Mouse (Mus musculus) left cerebral cortex, adult 2 months (tissue): Measurements from ENCODE around the gene Dnah2. TPM values are rescaled to one million over a fixed set of nuclear protein-coding genes. Genes with fewer than 3 reads are reported as not detected.
A peak's percentile ranks its signal among the peaks of the same experiment; 100 is the strongest.

Experiments used
- DNase-seq, 2 experiments: peaks; one replicate each; pipeline ENCODE4 v3.0.0; 2021 to 2022; ENCODE audit warnings: low spot score in 2 of 2, mixed read lengths in 1 of 2; ENCODE audit errors: extremely low spot score in 1 of 2
- H3K27ac ChIP-seq: fragments of 200-600 bp; 2 replicates; pipeline ENCODE4 v1.8.1; 2022
- H3K4me3 ChIP-seq: fragments of 200-600 bp; 2 replicates; pipeline ENCODE4 v1.8.1; 2022
- CTCF ChIP-seq: fragments of 200-600 bp; IDR thresholded peaks from 2 replicates; pipeline ENCODE4 v1.8.1; 2022; ENCODE audit warnings: antibody characterized with exemption, mild to moderate bottlenecking, moderate library complexity
- intact Hi-C: fragments of 180-260 bp; cut with DNase I; formaldehyde crosslinking; loops from one replicate; pipeline ENCODE4 v1.15.1; 2025
- microRNA-seq, 2 experiments: library from miRNA; unstranded; fragments of <30 nt; microRNA quantifications; one replicate each; pipeline ENCODE4 v1.2.0; 2021
- total RNA-seq, 2 experiments: library from RNA; stranded (reverse); gene quantifications; 2 replicates each; pipeline ENCODE4 v1.2.3; 2021

Dnah2 gene
- total RNA-seq, 2 experiments from 2014 or later: 2.7 to 3.7 TPM

GRCm38 (mm10) chr11:69372056-69372779 lies 176.7 kb downstream of the Dnah2 start:
- TF ChIP-seq CTCF: no peak
- H3K27ac ChIP-seq: peak overlapping the region; percentile 48
- no peak overlapping the region for H3K4me3 ChIP-seq
- peak; percentile 44 to 62 for DNase-seq
- intact Hi-C loops: no loop called here

- Histone ChIP-seq H3K27ac (peak overlapping the region; percentile 25), H3K4me3 (no peak overlapping the region)
- intact Hi-C loops: no loop called here
- DNase-seq: peak in 1 of 2 experiments; percentile 24
- TF ChIP-seq CTCF: no peak
Measured at GRCm38 (mm10) chr11:69371601-69372000, 177.3 kb downstream of the Dnah2 start.

DNA sequence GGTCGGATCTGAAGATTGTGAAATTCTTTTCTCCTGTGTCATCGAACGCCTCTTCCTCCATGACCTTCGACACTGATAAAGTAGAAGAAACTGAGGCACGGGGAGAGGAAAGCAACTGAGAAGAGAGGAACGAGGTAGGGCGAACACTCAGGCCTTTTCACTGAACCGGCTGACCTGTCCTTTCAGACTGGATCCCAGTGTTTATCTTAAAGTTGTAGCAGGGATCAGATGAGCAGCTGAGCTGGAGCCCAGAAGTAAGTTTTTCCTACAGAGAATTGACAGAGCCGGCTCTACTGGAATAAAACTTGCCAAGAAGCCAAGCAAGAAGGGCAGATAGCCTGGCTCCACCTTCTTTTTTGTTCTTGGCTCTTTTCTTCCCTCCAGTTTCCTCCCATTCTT lies 178.1 kb downstream of the Dnah2 start:
- H3K4me3 ChIP-seq: no peak overlapping the region
- H3K27ac ChIP-seq: peak overlapping the region; percentile 25; the same call in 1 of the 2 replicates
- intact Hi-C loops: no loop called here

More for the DNA sequence above, 178.1 kb downstream of the Dnah2 start:
- DNase-seq: no peak
- no peak for TF ChIP-seq CTCF

Small RNAs within 50 kb of the gene (microRNA-seq; reads per million reads assigned to microRNA genes)
- gene Gm27493: 0 reads per million in 2 experiments

Other genes with a start within 250 kb of the Dnah2 start
- 10 to 100 TPM; 19.2 to 27.1 TPM for gene Cntrob, start 225.3 kb downstream of the Dnah2 start, total RNA-seq
- 10 to 100 TPM; 58.8 to 60.1 TPM for gene Trappc1, start 225.1 kb downstream of the Dnah2 start, total RNA-seq
- gene Kcnab3, start 222.9 kb downstream of the Dnah2 start, total RNA-seq: 10 to 100 TPM; 95.5 to 95.8 TPM
- 100 to 1,000 TPM; 170 to 181 TPM for gene Rnf227, start 208.6 kb downstream of the Dnah2 start, total RNA-seq
- 100 to 1,000 TPM; 406 to 416 TPM for gene Chd3, start 179.7 kb downstream of the Dnah2 start, total RNA-seq
- gene Naa38, start 153.6 kb downstream of the Dnah2 start, total RNA-seq: 100 to 1,000 TPM in 1 of 2 experiments, 10 to 100 TPM in 1; 94.0 to 113 TPM
- gene Cyb5d1, start 153.5 kb downstream of the Dnah2 start, total RNA-seq: 10 to 100 TPM; 40.7 to 45.6 TPM
- gene Tmem88, start 150.9 kb downstream of the Dnah2 start, total RNA-seq: 1 to 10 TPM; 2.9 to 3.8 TPM
- gene Kdm6b, start 135.4 kb downstream of the Dnah2 start, total RNA-seq: 10 to 100 TPM; 31.1 to 45.3 TPM
- 10 to 100 TPM; 46.6 to 63.0 TPM for gene Efnb3, start 11.1 kb upstream of the Dnah2 start, total RNA-seq
- 10 to 100 TPM in 1 of 2 experiments, 1 to 10 TPM in 1; 7.6 to 10.5 TPM for gene Wrap53, start 31.1 kb upstream of the Dnah2 start, total RNA-seq
- 10 to 100 TPM; 23.7 TPM for gene Trp53, start 31.2 kb upstream of the Dnah2 start, total RNA-seq
- gene Atp1b2, start 56.8 kb upstream of the Dnah2 start, total RNA-seq: 100 to 1,000 TPM; 411 to 429 TPM
- not detected for gene Shbg, start 68.8 kb upstream of the Dnah2 start, total RNA-seq
- 10 to 100 TPM in 1 of 2 experiments, 1 to 10 TPM in 1; 9.9 to 13.7 TPM for gene Sat2, start 72.9 kb upstream of the Dnah2 start, total RNA-seq
- gene Fxr2, start 83.9 kb upstream of the Dnah2 start, total RNA-seq: 100 to 1,000 TPM; 146 TPM
- not detected for gene Sox15, start 106.2 kb upstream of the Dnah2 start, total RNA-seq
- gene Mpdu1, start 113.5 kb upstream of the Dnah2 start, total RNA-seq: 10 to 100 TPM; 59.0 to 59.4 TPM
- 10 to 100 TPM; 11.8 to 14.1 TPM for gene Cd68, start 117.0 kb upstream of the Dnah2 start, total RNA-seq
- 100 to 1,000 TPM; 299 to 311 TPM for gene Eif4a1, start 123.3 kb upstream of the Dnah2 start, total RNA-seq
- gene Senp3, start 133.0 kb upstream of the Dnah2 start, total RNA-seq: 100 to 1,000 TPM; 108 to 111 TPM
- gene Tnfsf13, start 136.7 kb upstream of the Dnah2 start, total RNA-seq: 1 to 10 TPM; 3.3 to 3.8 TPM
- gene Tnfsf12, start 146.7 kb upstream of the Dnah2 start, total RNA-seq: 10 to 100 TPM in 1 of 2 experiments, 1 to 10 TPM in 1; 9.5 to 10.6 TPM
- gene Tnfsfm13, start 147.0 kb upstream of the Dnah2 start, total RNA-seq: 1 to 10 TPM; 1.4 to 1.9 TPM
- 10 to 100 TPM; 55.1 to 56.6 TPM for gene Polr2a, start 209.5 kb upstream of the Dnah2 start, total RNA-seq
- gene Slc35g3, start 212.9 kb upstream of the Dnah2 start, total RNA-seq: not detected
- 100 to 1,000 TPM; 134 to 167 TPM for gene Zbtb4, start 216.8 kb upstream of the Dnah2 start, total RNA-seq
- 1 to 10 TPM; 1.0 to 1.4 TPM for gene Chrnb1, start 246.8 kb upstream of the Dnah2 start, total RNA-seq